Mouse (Mus musculus) kidney, postnatal 10 days (tissue): Measurements from ENCODE around the gene Obp2b.

ENCODE experiments used
- DNase-seq: peaks from one replicate; pipeline ENCODE4 v3.0.0; 2021; ENCODE audit warnings: mixed read lengths

Obp2b gene

DNA sequence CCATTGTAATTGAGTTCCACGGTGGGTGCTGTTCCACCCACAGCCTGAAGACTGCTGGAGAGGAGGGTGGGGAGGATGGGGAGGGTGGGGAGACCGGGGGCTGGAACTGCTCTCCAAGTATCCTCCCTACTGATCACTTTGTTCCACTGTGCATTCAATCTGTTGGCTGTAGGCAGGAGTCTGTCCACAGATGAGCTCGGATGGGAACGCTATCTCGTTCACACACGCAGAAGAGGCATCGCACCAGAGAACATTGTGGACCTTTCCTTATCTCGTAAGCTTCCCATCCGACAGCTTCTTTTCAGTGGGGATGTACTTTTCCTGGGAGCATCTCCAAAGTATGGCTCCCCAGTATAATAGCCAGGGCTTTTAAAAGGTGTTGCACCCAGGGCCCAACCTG is 42.3 kb downstream of the Obp2b start:
- no peak for DNase-seq

DNA sequence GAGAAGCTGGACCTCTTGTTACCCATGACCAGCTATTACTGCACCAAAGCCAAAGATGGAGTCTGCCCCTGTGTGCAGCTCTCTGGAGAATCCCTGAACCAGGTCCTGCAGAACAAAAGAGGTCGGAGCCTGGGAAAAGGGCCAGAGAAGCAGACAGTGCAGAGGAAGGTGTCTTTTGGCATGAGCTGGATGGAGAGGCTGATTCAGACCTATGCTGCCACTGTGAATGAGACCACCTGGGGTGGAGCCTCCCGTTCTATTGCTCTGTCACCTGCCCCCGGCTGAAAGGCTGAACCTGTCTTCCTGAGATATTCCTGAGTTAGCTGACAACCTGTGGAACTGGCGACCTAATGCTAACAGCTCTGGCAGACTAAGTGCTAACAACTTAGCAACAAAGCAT is 44.1 kb downstream of the Obp2b start:
- DNase-seq, result no peak

GRCm38 (mm10) chr2:25781957-25782356 is 45.1 kb downstream of the Obp2b start, which contains the start of gene Gm13539:
TSS of gene Gm13539 (plus strand) at chr2:25782257.
- DNase-seq, result no peak

GRCm38 (mm10) chr2:25785573-25786322 is 48.9 kb downstream of the Obp2b start:
- DNase-seq, result no peak

DNA sequence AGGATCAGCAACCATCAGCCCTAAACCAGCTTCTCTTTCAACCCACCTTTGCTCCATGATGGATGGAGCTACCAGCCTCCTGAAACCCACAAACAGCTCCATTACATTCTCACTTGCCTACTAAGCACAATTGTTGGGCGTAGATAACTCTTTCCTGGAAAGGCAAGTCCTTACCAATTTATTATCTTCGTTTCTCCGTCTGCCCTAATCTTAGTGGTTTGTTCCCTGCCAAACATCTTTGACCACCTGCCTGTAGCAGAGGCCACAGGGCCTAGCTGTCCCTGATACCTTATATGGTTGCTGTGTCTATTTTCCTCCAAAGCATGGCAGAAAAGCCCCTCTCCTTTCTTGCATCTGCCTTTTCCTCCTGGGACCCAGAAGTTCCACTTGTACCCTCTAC is 52.3 kb downstream of the Obp2b start:
- no peak for DNase-seq
